Mouse (Mus musculus) ES-Bruce4 (cell line): ENCODE data around the gene Nfe2l1. TPM values are rescaled to one million over a fixed set of nuclear protein-coding genes. Genes with fewer than 3 reads are reported as not detected.
A peak's percentile ranks its signal among the peaks of the same experiment; 100 is the strongest.

ENCODE experiments used
- H3K27ac ChIP-seq: 2 replicates; pipeline ENCODE4 v1.5.1; 2012; ENCODE audit warnings: low read length, inconsistent platforms; ENCODE audit not compliant: insufficient read depth
- H3K27me3 ChIP-seq: 2 replicates; pipeline ENCODE4 v1.6.1; 2012; ENCODE audit warnings: mild to moderate bottlenecking, low read length, inconsistent platforms; ENCODE audit not compliant: control insufficient read depth, poor library complexity, insufficient read depth, severe bottlenecking
- H3K36me3 ChIP-seq: 2 replicates; pipeline ENCODE4 v1.6.1; 2012; ENCODE audit warnings: inconsistent platforms, mild to moderate bottlenecking, low read length, moderate library complexity; ENCODE audit not compliant: control insufficient read depth, poor library complexity, insufficient read depth, severe bottlenecking
- H3K4me1 ChIP-seq: one replicate; pipeline ENCODE4 v1.8.1; 2011; ENCODE audit warnings: low read length; ENCODE audit not compliant: control insufficient read depth, insufficient read depth
- H3K4me3 ChIP-seq: 2 replicates; pipeline ENCODE4 v1.5.1; 2011; ENCODE audit warnings: low read depth, mild to moderate bottlenecking, low read length
- H3K9ac ChIP-seq: 2 replicates; pipeline ENCODE4 v1.6.1; 2012; ENCODE audit warnings: low read depth, mild to moderate bottlenecking, inconsistent platforms; ENCODE audit not compliant: poor library complexity, severe bottlenecking
- H3K9me3 ChIP-seq: replicated peaks from 2 replicates; pipeline ENCODE4 v1.6.1; 2012; ENCODE audit warnings: mild to moderate bottlenecking, low read length, inconsistent platforms; ENCODE audit not compliant: control insufficient read depth, poor library complexity, insufficient read depth, severe bottlenecking
- CTCF ChIP-seq: IDR thresholded peaks from one replicate; pipeline ENCODE4 v1.8.1; 2011; ENCODE audit warnings: low read depth, low read length
- EP300 ChIP-seq: IDR thresholded peaks from 2 replicates; pipeline ENCODE4 v1.6.1; 2011; ENCODE audit warnings: low read depth, low read length; ENCODE audit not compliant: insufficient read depth
- POLR2A ChIP-seq: IDR thresholded peaks from one replicate; pipeline ENCODE4 v1.8.1; 2011; ENCODE audit warnings: low read length; ENCODE audit not compliant: insufficient read depth
- polyA plus RNA-seq: library from polyadenylated mRNA; stranded (reverse); fragments of >200 nt; gene quantifications from 2 replicates; pipeline ENCODE4 v1.2.4, GENCODE M21; 2011; ENCODE audit warnings: low read depth; ENCODE audit not compliant: missing spikeins, insufficient read depth, insufficient read length

Nfe2l1 gene
- polyA plus RNA-seq, result 181 and 194 TPM in 2 replicates

DNA sequence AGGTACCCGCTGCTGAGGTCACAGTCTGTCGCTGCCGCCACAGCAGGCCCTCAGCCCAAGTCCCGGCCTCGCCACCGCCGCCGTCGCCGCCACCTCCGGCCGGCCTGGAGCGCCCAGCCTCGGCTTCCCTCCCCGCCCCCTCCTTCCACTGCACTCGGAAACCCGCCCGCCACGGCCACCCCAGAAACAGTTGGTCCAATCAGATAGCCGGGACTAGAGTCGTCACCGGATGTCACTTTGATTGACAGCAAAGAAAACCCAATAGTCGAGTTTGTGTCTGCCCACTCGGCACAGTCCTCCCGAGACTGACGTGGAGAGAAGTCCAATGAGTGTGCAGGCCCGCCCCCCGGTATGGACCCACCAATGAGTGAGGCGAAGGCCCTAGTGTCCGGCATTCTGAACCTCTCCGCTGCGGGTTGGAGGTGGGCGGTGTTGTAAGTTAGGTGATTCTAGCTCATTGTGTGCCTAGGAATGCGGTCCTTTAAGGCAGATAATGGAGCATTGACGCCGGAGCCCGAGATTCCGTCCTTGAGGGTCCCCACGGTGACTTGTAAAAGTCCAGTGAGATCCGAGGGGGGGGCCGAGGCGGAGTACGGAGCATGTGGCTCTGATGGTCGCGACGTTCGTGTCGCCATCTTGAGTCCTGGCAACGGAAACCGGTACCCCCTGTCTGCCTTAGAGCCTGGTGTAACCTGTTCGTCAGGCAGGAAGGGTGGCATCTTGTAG lies at the start of gene Nfe2l1:
TSS of gene Nfe2l1 (minus strand) at position 156 of the 726 bp plus-strand sequence.
- H3K27ac ChIP-seq, result peak within 1 kb of the TSS; percentile 91
- H3K4me1 ChIP-seq, result peaks cover 2% of the 10 kb centered on the region

DNA sequence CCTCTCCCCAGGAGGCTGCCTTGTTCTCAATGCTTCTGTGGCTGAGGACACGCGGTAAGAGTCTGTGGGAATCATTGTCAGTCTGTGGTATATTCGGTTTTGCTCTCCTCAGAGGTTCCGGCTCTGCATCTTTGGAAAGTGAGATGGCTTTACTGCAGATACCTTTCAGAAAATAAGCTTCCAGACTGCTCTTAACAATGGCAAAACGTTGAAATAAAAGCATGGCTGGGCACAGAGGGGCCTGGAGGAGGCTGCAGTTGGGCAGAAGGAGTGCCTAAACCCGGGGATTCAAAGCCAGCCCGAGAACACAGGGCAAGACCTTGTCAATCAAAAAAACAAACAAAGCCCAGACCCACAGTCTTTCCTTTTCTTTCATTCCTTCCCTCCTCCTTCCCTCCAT lies 49.6 kb upstream of the Nfe2l1 start:
- Histone ChIP-seq H3K27ac (no peak overlapping the region), H3K4me3 (no peak overlapping the region), H3K27me3 (no peaks in the 10 kb centered on the region), H3K9ac (no peak overlapping the region), H3K9me3 (no peaks in the 10 kb centered on the region), H3K4me1 (no peaks in the 10 kb centered on the region), H3K36me3 (no peaks in the 10 kb centered on the region)
- TF ChIP-seq EP300 (no peak), POLR2A (no peak), CTCF (no peak)

More for the DNA sequence above, at the start of gene Nfe2l1:
- TF ChIP-seq POLR2A (no peak), CTCF (no peak), EP300 (0 out of 2 replicates have a peak, but pooled peaks have one; percentile 66)
- H3K27me3 ChIP-seq, result no peaks in the 10 kb centered on the region
- peak within 1 kb of the TSS; percentile 88 for H3K4me3 ChIP-seq
- H3K36me3 ChIP-seq, result peaks cover 22% of the 10 kb centered on the region
- H3K9ac ChIP-seq, result peak within 1 kb of the TSS; percentile 85
- H3K9me3 ChIP-seq, result no peaks in the 10 kb centered on the region

DNA sequence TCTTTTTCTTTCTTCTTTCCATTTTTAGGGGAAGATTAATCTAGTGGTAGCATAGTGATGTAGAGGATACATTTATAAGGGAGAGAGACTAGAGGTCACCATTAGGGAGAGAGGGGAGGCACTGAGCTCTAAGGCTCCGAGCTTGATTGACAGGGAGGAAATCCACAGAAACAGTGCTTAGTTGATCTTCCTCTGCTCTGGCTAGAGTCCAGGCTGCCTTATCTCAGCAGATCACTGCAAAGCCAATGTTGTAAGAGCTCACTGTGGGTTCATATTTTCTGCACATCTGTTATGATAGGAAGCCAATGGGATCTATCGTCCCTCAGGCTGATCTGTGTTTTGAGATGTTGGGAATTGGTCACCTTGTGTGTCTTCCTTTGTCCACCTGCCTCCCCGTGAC lies 48.9 kb upstream of the Nfe2l1 start:
- Histone ChIP-seq H3K9me3 (no peaks in the 10 kb centered on the region), H3K27me3 (no peaks in the 10 kb centered on the region), H3K36me3 (no peaks in the 10 kb centered on the region), H3K27ac (no peak overlapping the region), H3K4me1 (no peaks in the 10 kb centered on the region), H3K9ac (no peak overlapping the region), H3K4me3 (no peak overlapping the region)
- TF ChIP-seq POLR2A (no peak), CTCF (no peak), EP300 (no peak)

DNA sequence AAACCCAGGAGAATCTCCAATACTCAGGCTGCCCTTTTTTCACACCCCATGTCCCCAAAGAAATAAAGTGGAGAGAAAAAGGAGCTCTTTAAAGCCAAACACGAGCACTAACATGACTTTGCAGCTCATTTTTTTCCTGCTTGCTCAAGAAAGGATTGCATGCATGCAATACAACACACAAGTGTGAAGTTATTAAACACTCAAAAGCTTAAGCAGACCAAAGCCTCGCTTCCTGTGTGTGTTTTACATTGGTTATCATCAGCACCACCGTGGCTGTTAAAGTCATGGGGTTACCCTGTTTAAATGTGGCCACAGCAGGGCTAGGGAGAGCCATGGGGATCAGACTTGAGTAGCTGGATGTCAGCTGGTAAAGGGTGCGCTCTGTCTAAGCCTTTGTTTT lies 47.3 kb upstream of the Nfe2l1 start:
- TF ChIP-seq CTCF, result no peak
- TF ChIP-seq POLR2A, result no peak
- no peak for TF ChIP-seq EP300
- no peaks in the 10 kb centered on the region for H3K36me3 ChIP-seq
- H3K27ac ChIP-seq, result no peak overlapping the region
- no peaks in the 10 kb centered on the region for H3K27me3 ChIP-seq
- H3K9me3 ChIP-seq, result no peaks in the 10 kb centered on the region
- H3K9ac ChIP-seq, result no peak overlapping the region
- H3K4me3 ChIP-seq, result no peak overlapping the region
- H3K4me1 ChIP-seq, result peaks cover 4% of the 10 kb centered on the region

DNA sequence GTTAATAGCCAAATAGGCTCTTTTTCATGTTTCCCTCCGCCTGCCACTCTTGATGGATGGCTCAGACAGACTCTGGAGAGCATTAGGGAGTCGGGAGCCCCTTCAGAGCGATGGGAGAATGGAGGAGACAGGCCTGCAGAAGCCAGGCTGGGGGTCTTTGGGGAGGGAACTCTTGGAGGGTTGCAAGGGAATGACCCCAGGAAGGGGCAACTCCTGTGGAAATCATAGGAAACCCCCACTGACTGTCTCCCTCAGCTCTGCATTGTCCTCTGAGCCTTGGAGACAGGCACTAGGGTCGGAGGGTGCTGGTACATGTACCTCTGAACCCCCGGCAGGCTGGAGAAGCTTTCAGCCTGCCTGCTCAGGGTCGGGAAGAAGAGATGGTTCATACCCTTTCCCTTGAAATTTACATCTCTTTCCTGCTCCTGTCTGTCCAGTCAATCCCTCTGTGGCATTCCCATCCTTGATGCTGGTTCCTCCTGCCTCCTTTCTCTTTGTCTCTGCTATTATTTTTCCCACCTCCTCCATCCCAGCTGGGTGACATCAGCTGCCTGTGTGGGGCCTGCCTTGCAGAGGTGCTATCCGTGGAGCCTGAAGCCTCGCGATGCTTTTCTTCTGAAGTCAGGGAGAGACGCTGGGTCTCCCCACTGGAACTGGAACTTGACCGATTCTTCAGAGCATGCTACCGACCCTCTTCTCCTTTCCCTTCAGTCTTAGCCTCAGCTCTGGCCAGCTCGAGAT lies 46.7 kb upstream of the Nfe2l1 start:
- Histone ChIP-seq H3K27ac (no peak overlapping the region), H3K4me3 (no peak overlapping the region), H3K27me3 (no peaks in the 10 kb centered on the region), H3K4me1 (peaks cover 4% of the 10 kb centered on the region), H3K36me3 (no peaks in the 10 kb centered on the region), H3K9me3 (no peaks in the 10 kb centered on the region), H3K9ac (peak overlapping the region; percentile 11; the same call in 1 of the 2 replicates)
- TF ChIP-seq POLR2A (no peak), CTCF (no peak), EP300 (no peak)

DNA sequence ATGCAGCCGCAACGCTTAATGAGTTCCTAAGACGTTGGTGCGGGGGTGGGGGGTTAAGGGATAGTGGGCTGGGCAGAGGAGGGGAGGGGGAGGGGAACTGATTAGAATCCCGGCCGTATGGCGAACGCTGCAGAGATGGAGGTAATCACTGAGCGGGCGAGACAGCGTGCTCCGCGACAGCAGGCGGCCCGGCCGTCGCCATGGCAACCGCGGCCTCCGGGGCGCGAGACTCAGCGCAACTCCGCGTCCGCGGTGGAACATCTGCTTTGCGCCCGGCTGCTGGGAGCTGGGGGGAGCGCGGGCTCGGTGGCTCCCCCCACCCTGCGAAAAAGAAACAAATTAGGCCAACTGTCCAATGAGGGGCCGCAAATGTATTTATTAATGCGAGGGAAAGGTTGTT lies 46.0 kb upstream of the Nfe2l1 start:
- Histone ChIP-seq H3K4me3 (peak overlapping the region; percentile 33; the same call in 1 of the 2 replicates), H3K27me3 (no peaks in the 10 kb centered on the region), H3K9me3 (no peaks in the 10 kb centered on the region), H3K9ac (peak overlapping the region; percentile 11; the same call in 1 of the 2 replicates), H3K4me1 (peaks cover 4% of the 10 kb centered on the region), H3K36me3 (no peaks in the 10 kb centered on the region), H3K27ac (no peak overlapping the region)
- TF ChIP-seq CTCF (no peak), EP300 (no peak), POLR2A (no peak)
